Mouse (Mus musculus) cerebellum, postnatal 25 days (tissue): Measurements from ENCODE around the gene Prl7c1.
"Not testable (repeated sequence)": the region's sequence is repeated elsewhere in the genome, so short reads cannot be mapped to it uniquely, and the experiment has no call there.

Experiments used
- DNase-seq, 2 experiments: peaks; one replicate each; pipeline ENCODE4 v3.0.0; 2021; ENCODE audit warnings: mixed read lengths in 2 of 2

The Prl7c1 gene

GRCm38 (mm10) chr13:27780704-27781103 is at the start of gene Prl7c1:
Gene Prl7c1, minus strand, starts transcription at chr13:27780804.
- not testable (repeated sequence) for DNase-seq

- DNase-seq = no peak
These were observed 22.2 kb upstream of the Prl7c1 start for GRCm38 (mm10) chr13:27802765-27803164.

- no peak for DNase-seq
These were observed 20.8 kb upstream of the Prl7c1 start, which contains the start of gene Prl2a1 for GRCm38 (mm10) chr13:27801354-27801753. Gene Prl2a1, plus strand, starts transcription at chr13:27801654.

GRCm38 (mm10) chr13:27799303-27799702 is 18.7 kb upstream of the Prl7c1 start:
- no peak for DNase-seq

- DNase-seq = no peak
These were observed 46.0 kb downstream of the Prl7c1 start for GRCm38 (mm10) chr13:27734512-27735186.

- DNase-seq = not testable (repeated sequence)
These were observed 50.2 kb downstream of the Prl7c1 start for GRCm38 (mm10) chr13:27730286-27730959.

GRCm38 (mm10) chr13:27725057-27725456 is 55.5 kb downstream of the Prl7c1 start:
- DNase-seq = not testable (repeated sequence)
